Mouse (Mus musculus) liver, postnatal 0 days (tissue): ENCODE results near the gene Mmaa.

Source experiments
- CTCF ChIP-seq: sonication (generic); IDR thresholded peaks from 2 replicates; pipeline ENCODE4 v1.5.1; 2016; ENCODE audit warnings: antibody characterized with exemption, low read depth
- EP300 ChIP-seq: IDR thresholded peaks from 2 replicates; pipeline ENCODE4 v1.6.1; 2016; ENCODE audit warnings: antibody characterized with exemption, low read depth, mild to moderate bottlenecking

DNA sequence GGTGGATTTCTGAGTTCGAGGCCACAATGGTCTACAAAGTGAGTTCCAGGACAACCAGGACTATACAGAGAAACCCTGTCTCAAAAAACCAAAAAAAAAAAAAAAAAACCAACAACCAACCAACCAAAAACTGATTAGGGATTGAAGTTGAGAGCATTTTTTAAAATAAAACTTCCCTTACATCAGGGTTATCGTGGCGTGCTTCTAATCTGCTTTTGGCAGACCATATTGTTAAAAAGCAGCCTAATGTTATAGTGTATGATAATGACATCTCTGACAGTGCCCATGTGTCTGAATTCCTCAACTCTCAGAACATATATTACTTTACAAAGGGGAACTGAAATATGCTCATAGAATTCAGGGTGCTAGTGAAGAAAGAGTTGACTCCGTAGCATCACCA, 6.5 kb downstream of the Mmaa start:
- no peak for TF ChIP-seq CTCF
- TF ChIP-seq EP300 = no peak
